Mouse (Mus musculus): ENCODE results near the gene Batf.

- TF ChIP-seq CTCF (IDR thresholded peaks at IDR 0.05 in 2 of 3, conservative IDR thresholded peaks at IDR 0.05 in 1 of 3; ENCODE audit: control insufficient read depth in 1 of 3, insufficient read depth in 1 of 3, low read depth in 2 of 3, low read length in 3 of 3, poor library complexity in 1 of 3, severe bottlenecking in 1 of 3) (no peak), MAX (IDR thresholded peaks at IDR 0.05; ENCODE audit: low read length) (no peak), JUND (IDR thresholded peaks at IDR 0.05; ENCODE audit: low read depth, low read length) (no peak), POLR2A (IDR thresholded peaks at IDR 0.05; ENCODE audit: control insufficient read depth in 1 of 2, insufficient read depth in 1 of 2, low read depth in 1 of 2, low read length in 2 of 2, poor library complexity in 1 of 2) (no peak), NRF1 (IDR thresholded peaks at IDR 0.05; ENCODE audit: insufficient read depth, low read depth, low read length, poor library complexity, severe bottlenecking) (no peak), E2F4 (IDR thresholded peaks at IDR 0.05; ENCODE audit: borderline replicate concordance, low read depth, low read length) (no peak)
Observed at GRCm38 (mm10) chr12:85696436-85696835, 10.0 kb downstream of the Batf start.
